In the genomic region with DNA sequence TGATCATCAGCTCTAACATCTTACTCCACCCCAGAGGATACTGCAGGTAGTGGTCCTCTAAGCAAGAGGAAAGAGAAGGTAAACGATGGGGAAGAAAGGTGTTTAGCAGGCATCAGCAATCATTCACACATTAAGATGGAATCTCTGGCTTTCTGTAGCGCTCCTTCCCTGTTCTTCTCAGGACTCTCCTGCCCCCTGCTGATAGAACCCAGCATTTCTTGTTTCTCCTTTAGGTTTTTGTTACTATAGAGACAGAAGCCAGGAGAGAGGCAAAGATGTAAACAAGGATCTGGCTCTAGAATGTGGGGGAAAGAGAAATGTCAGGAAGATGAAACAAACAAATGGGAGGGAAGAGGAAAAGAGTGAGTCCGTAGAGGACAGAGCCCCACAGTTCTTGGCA, we compare ENCODE assay signal across 9 mouse cellular contexts. TPM values are rescaled to one million over a fixed set of nuclear protein-coding genes. Genes with fewer than 3 reads are reported as not detected.
A peak's percentile ranks its signal among the peaks of the same experiment; 100 is the strongest.
DNase-seq lines count a peak whose midpoint lies in the region; ATAC-seq and TF ChIP-seq lines count a peak whose summit lies in the region.
"Had no signal": no experiment of that assay in that cellular context is flagged by ENCODE, and none has a peak within 500 bp of the region (broad histone marks: within the 10 kb centered on the region; RNA-seq: fewer than 3 reads in every experiment).

No protein-coding gene starts in this region.

- TF ChIP-seq CTCF in heart, postnatal 0 days (IDR thresholded peaks at IDR 0.05; ENCODE audit: low read depth): peak; percentile 77

- peak; percentile 5 for DNase-seq in ovary, postnatal 36 days (ENCODE audit: low spot score)
- no peak for DNase-seq in ovary, postnatal 10 days (ENCODE audit: low spot score)
- peak; percentile 46 for DNase-seq in cerebellum, adult 9-10 months
- DNase-seq in heart, postnatal 0 days (ENCODE audit: low spot score): peak; percentile 43
- peak; percentile 51 to 68 for DNase-seq in layer of hippocampus, adult 8-10 months (ENCODE audit: low spot score in 2 of 2)
- peak; percentile 12 for DNase-seq in lung, postnatal 25 days (ENCODE audit: low spot score)

- ATAC-seq in heart, postnatal 0 days (ENCODE audit: insufficient read depth, low read depth): no peak
- ATAC-seq in activated CD4-positive, CD25-positive, alpha-beta regulatory T cell, adult 4 months: no peak
- no peak for ATAC-seq in erythroblast, adult 5-6 weeks (replicated peaks; ENCODE audit: low FRiP score, poor library complexity, severe bottlenecking)

- H3K27me3 ChIP-seq in heart, postnatal 0 days (ENCODE audit: control insufficient read depth, insufficient read depth, low read length): no peaks in the 10 kb centered on the region
- H3K27me3 ChIP-seq: liver, embryonic 15.5 days had no signal

- H3K9ac ChIP-seq in heart, postnatal 0 days (replicated peaks; ENCODE audit: low read depth, low read length): no peak overlapping the region
- H3K9ac ChIP-seq: liver, embryonic 15.5 days had no signal

- H3K4me3 ChIP-seq in heart, postnatal 0 days (ENCODE audit: low read depth, low read length): no peak overlapping the region
- H3K4me3 ChIP-seq: liver, embryonic 15.5 days had no signal

- 7% methylated on average over 3 of the region's 3 CpGs for WGBS in heart, postnatal 0 days

- no peaks in the 10 kb centered on the region for H3K36me3 ChIP-seq in heart, postnatal 0 days (replicated peaks; ENCODE audit: control insufficient read depth, insufficient read depth, low read length)
- H3K36me3 ChIP-seq: liver, embryonic 15.5 days had no signal

- no peak overlapping the region for H3K27ac ChIP-seq in heart, postnatal 0 days (ENCODE audit: low read depth)
- H3K27ac ChIP-seq: liver, embryonic 15.5 days had no signal

- no peak for TF ChIP-seq EP300 in heart, postnatal 0 days (IDR thresholded peaks at IDR 0.05; ENCODE audit: low read depth)

- H3K9me3 ChIP-seq in heart, postnatal 0 days (replicated peaks; ENCODE audit: control insufficient read depth, low read length): no peaks in the 10 kb centered on the region
- H3K9me3 ChIP-seq: liver, embryonic 15.5 days had no signal

- H3K4me2 ChIP-seq in heart, postnatal 0 days (ENCODE audit: low read depth, low read length): no peak overlapping the region
- H3K4me2 ChIP-seq: liver, embryonic 15.5 days had no signal

- no peaks in the 10 kb centered on the region for H3K4me1 ChIP-seq in heart, postnatal 0 days (ENCODE audit: control insufficient read depth, insufficient read depth)
- H3K4me1 ChIP-seq: liver, embryonic 15.5 days had no signal

RNA-seq across cellular contexts. Expression of a gene that starts 49.6 kb away (rescaled TPM):
- 0.70 and 0.95 TPM in 2 replicates for total RNA-seq in heart, postnatal 0 days (2014; rRNA removed; ENCODE audit: low replicate concordance)
- 0.10 and 0.14 TPM in 2 replicates for polyA plus RNA-seq in heart, postnatal 0 days (2015; fragmentation: Nextera tagmentation; extraction: Ambion mirVana)
- 100 to 1,000 TPM; 143 to 181 (median 156) TPM for total RNA-seq in layer of hippocampus, adult 8-10 months (2022)
- not detected for polyA plus RNA-seq in activated CD4-positive, CD25-positive, alpha-beta regulatory T cell, adult 4 months (2017; shearing (Covaris generic))
- total RNA-seq in erythroblast, adult 5-6 weeks (2015; ENCODE audit: low replicate concordance): not detected in 2 replicates
- not detected in 2 replicates for total RNA-seq in erythroblast, adult 5-6 weeks (2017; ENCODE audit: low replicate concordance)

Comparison
In these comparisons a context has a peak if more than half of its experiments do, and no peak if none do; other contexts are left out.
1. RNA of a gene that starts 49.6 kb away (total RNA-seq): 143 to 181 TPM in layer of hippocampus, adult 8-10 months; 0.70 to 0.95 TPM in heart, postnatal 0 days and not detected in erythroblast, adult 5-6 weeks; every median in the first group is over 10 times any median in the second.